Mouse (Mus musculus): ENCODE results near the gene Tfip11. TPM values are rescaled to one million over a fixed set of nuclear protein-coding genes. Genes with fewer than 3 reads are reported as not detected.

The Tfip11 gene
- total and polyA plus RNA-seq, 3 experiments: 16.0 to 19.4 (median 17.6) TPM

GRCm38 (mm10) chr5:112292343-112292980 is 33.7 kb upstream of the Tfip11 start:
- H3K4me3 ChIP-seq: no peak overlapping the region
- H3K36me3 ChIP-seq (ENCODE audit: control insufficient read depth, insufficient read depth, low read length): no peaks in the 10 kb centered on the region
- WGBS: 54% methylated on average over 17 of the region's 17 CpGs
- peak in 1 of 2 experiments; percentile 38 for DNase-seq
- peaks cover 23% of the 10 kb centered on the region for H3K79me2 ChIP-seq (replicated peaks; ENCODE audit: control insufficient read depth, insufficient read depth, low read length)
- peak overlapping the region; percentile 11; the same call in 1 of the 2 replicates for H3K27ac ChIP-seq
- no peaks in the 10 kb centered on the region for H3K27me3 ChIP-seq (ENCODE audit: control insufficient read depth, insufficient read depth, low read length)
- H3K9ac ChIP-seq (ENCODE audit: low read depth, low read length): peak overlapping the region; percentile 2; the same call in 1 of the 2 replicates
- TF ChIP-seq EP300 (IDR thresholded peaks at IDR 0.05; ENCODE audit: insufficient read depth, low read depth, low read length) (no peak), POLR2A (IDR thresholded peaks at IDR 0.05; ENCODE audit: insufficient read depth, low read depth, low read length) (no peak), CTCF (IDR thresholded peaks at IDR 0.05) (no peak)
- peaks cover 60% of the 10 kb centered on the region for H3K4me1 ChIP-seq (ENCODE audit: control insufficient read depth, insufficient read depth, low read length)
- intact Hi-C loops (cut with DNase I): no loop called here

GRCm38 (mm10) chr5:112293800-112294199 is 32.4 kb upstream of the Tfip11 start:
- TF ChIP-seq EP300 (IDR thresholded peaks at IDR 0.05; ENCODE audit: insufficient read depth, low read depth, low read length) (no peak), CTCF (IDR thresholded peaks at IDR 0.05) (no peak), POLR2A (IDR thresholded peaks at IDR 0.05; ENCODE audit: insufficient read depth, low read depth, low read length) (no peak)
- H3K9ac ChIP-seq (ENCODE audit: low read depth, low read length): no peak overlapping the region
- WGBS: 52% methylated on average over 2 of the region's 2 CpGs
- no peak for DNase-seq
- no peaks in the 10 kb centered on the region for H3K27me3 ChIP-seq (ENCODE audit: control insufficient read depth, insufficient read depth, low read length)
- intact Hi-C loops (cut with DNase I): no loop called here
- H3K27ac ChIP-seq: no peak overlapping the region
- H3K4me3 ChIP-seq: no peak overlapping the region
- H3K4me1 ChIP-seq (ENCODE audit: control insufficient read depth, insufficient read depth, low read length): peaks cover 61% of the 10 kb centered on the region
- no peaks in the 10 kb centered on the region for H3K36me3 ChIP-seq (ENCODE audit: control insufficient read depth, insufficient read depth, low read length)
- H3K79me2 ChIP-seq (replicated peaks; ENCODE audit: control insufficient read depth, insufficient read depth, low read length): peaks cover 24% of the 10 kb centered on the region

GRCm38 (mm10) chr5:112294696-112295095 is 31.5 kb upstream of the Tfip11 start:
- Histone ChIP-seq H3K9ac (ENCODE audit: low read depth, low read length) (no peak overlapping the region), H3K36me3 (ENCODE audit: control insufficient read depth, insufficient read depth, low read length) (no peaks in the 10 kb centered on the region), H3K27me3 (ENCODE audit: control insufficient read depth, insufficient read depth, low read length) (no peaks in the 10 kb centered on the region), H3K4me3 (no peak overlapping the region), H3K27ac (no peak overlapping the region), H3K79me2 (replicated peaks; ENCODE audit: control insufficient read depth, insufficient read depth, low read length) (peaks cover 28% of the 10 kb centered on the region), H3K4me1 (ENCODE audit: control insufficient read depth, insufficient read depth, low read length) (peaks cover 68% of the 10 kb centered on the region)
- no peak for DNase-seq
- 52% methylated on average over 4 of the region's 4 CpGs for WGBS
- no peak for TF ChIP-seq CTCF (IDR thresholded peaks at IDR 0.05)
- TF ChIP-seq EP300 (IDR thresholded peaks at IDR 0.05; ENCODE audit: insufficient read depth, low read depth, low read length): no peak
- no peak for TF ChIP-seq POLR2A (IDR thresholded peaks at IDR 0.05; ENCODE audit: insufficient read depth, low read depth, low read length)
- intact Hi-C loops (cut with DNase I): no loop called here

GRCm38 (mm10) chr5:112295162-112295561 is 31.0 kb upstream of the Tfip11 start:
- Histone ChIP-seq H3K79me2 (replicated peaks; ENCODE audit: control insufficient read depth, insufficient read depth, low read length) (peaks cover 27% of the 10 kb centered on the region), H3K27me3 (ENCODE audit: control insufficient read depth, insufficient read depth, low read length) (no peaks in the 10 kb centered on the region), H3K4me1 (ENCODE audit: control insufficient read depth, insufficient read depth, low read length) (peaks cover 69% of the 10 kb centered on the region), H3K36me3 (ENCODE audit: control insufficient read depth, insufficient read depth, low read length) (no peaks in the 10 kb centered on the region), H3K4me3 (no peak overlapping the region), H3K9ac (ENCODE audit: low read depth, low read length) (no peak overlapping the region), H3K27ac (peak overlapping the region; percentile 41; the same call in 1 of the 2 replicates)
- no peak for TF ChIP-seq EP300 (IDR thresholded peaks at IDR 0.05; ENCODE audit: insufficient read depth, low read depth, low read length)
- TF ChIP-seq CTCF (IDR thresholded peaks at IDR 0.05): no peak
- TF ChIP-seq POLR2A (IDR thresholded peaks at IDR 0.05; ENCODE audit: insufficient read depth, low read depth, low read length): no peak
- 46% methylated on average over 8 of the region's 8 CpGs for WGBS
- intact Hi-C loops (cut with DNase I): no loop called here
- DNase-seq: no peak

- no peak for TF ChIP-seq POLR2A (IDR thresholded peaks at IDR 0.05; ENCODE audit: insufficient read depth, low read depth, low read length)
- no peak for TF ChIP-seq EP300 (IDR thresholded peaks at IDR 0.05; ENCODE audit: insufficient read depth, low read depth, low read length)
- TF ChIP-seq CTCF (IDR thresholded peaks at IDR 0.05): no peak
- no peaks in the 10 kb centered on the region for H3K36me3 ChIP-seq (ENCODE audit: control insufficient read depth, insufficient read depth, low read length)
- DNase-seq: no peak
- no peaks in the 10 kb centered on the region for H3K27me3 ChIP-seq (ENCODE audit: control insufficient read depth, insufficient read depth, low read length)
- H3K4me1 ChIP-seq (ENCODE audit: control insufficient read depth, insufficient read depth, low read length): peaks cover 69% of the 10 kb centered on the region
- no peak overlapping the region for H3K9ac ChIP-seq (ENCODE audit: low read depth, low read length)
- H3K79me2 ChIP-seq (replicated peaks; ENCODE audit: control insufficient read depth, insufficient read depth, low read length): peaks cover 27% of the 10 kb centered on the region
- WGBS: 51% methylated on average over 8 of the region's 8 CpGs
- intact Hi-C loops (cut with DNase I): no loop called here
- H3K4me3 ChIP-seq: no peak overlapping the region
- H3K27ac ChIP-seq: peak overlapping the region; percentile 41
Observed at GRCm38 (mm10) chr5:112295564-112295963, 30.6 kb upstream of the Tfip11 start.

GRCm38 (mm10) chr5:112296404-112297181 is 29.6 kb upstream of the Tfip11 start:
- Histone ChIP-seq H3K27ac (peak overlapping the region; percentile 34), H3K9ac (ENCODE audit: low read depth, low read length) (no peak overlapping the region), H3K4me1 (ENCODE audit: control insufficient read depth, insufficient read depth, low read length) (peaks cover 69% of the 10 kb centered on the region), H3K36me3 (ENCODE audit: control insufficient read depth, insufficient read depth, low read length) (no peaks in the 10 kb centered on the region), H3K4me3 (no peak overlapping the region), H3K27me3 (ENCODE audit: control insufficient read depth, insufficient read depth, low read length) (no peaks in the 10 kb centered on the region), H3K79me2 (replicated peaks; ENCODE audit: control insufficient read depth, insufficient read depth, low read length) (peaks cover 26% of the 10 kb centered on the region)
- DNase-seq: peak in 1 of 2 experiments; percentile 43
- 39% methylated on average over 6 of the region's 6 CpGs for WGBS
- intact Hi-C loops (cut with DNase I): no loop called here
- TF ChIP-seq POLR2A (IDR thresholded peaks at IDR 0.05; ENCODE audit: insufficient read depth, low read depth, low read length): no peak
- TF ChIP-seq CTCF (IDR thresholded peaks at IDR 0.05): no peak
- no peak for TF ChIP-seq EP300 (IDR thresholded peaks at IDR 0.05; ENCODE audit: insufficient read depth, low read depth, low read length)

All from heart, adult 2 months (tissue).